Mouse (Mus musculus) lung, adult 2 months (tissue): ENCODE measurements around the gene Lmo1. TPM values are rescaled to one million over a fixed set of nuclear protein-coding genes. Genes with fewer than 3 reads are reported as not detected.

Experiments used
- DNase-seq: peaks from one replicate; pipeline ENCODE4 v3.0.0; 2022
- H3K4me1 ChIP-seq: fragments of 200-500 bp; 2 replicates; pipeline ENCODE4 v1.6.1; 2011; ENCODE audit warnings: low read length; ENCODE audit not compliant: control insufficient read depth, insufficient read depth
- H3K4me3 ChIP-seq: fragments of 200-500 bp; replicated peaks from 2 replicates; pipeline ENCODE3; 2011; ENCODE audit warnings: low read depth, mild to moderate bottlenecking, control low read depth, low read length; ENCODE audit errors: extremely low read depth
- CTCF ChIP-seq: fragments of 200-500 bp; IDR thresholded peaks from 2 replicates; pipeline ENCODE4 v1.5.1; 2011; ENCODE audit warnings: mild to moderate bottlenecking, low read length, control low read depth; ENCODE audit not compliant: insufficient read depth
- POLR2A ChIP-seq: fragments of 200-500 bp; IDR thresholded peaks from 2 replicates; pipeline ENCODE4 v1.6.1; 2011; ENCODE audit warnings: low read depth, mild to moderate bottlenecking, control low read depth, low read length, borderline replicate concordance; ENCODE audit errors: extremely low read depth
- WGBS: fragments of 180-500 bp; shearing (Covaris S2); methylation state at CpG from one replicate; pipeline ENCODE4 v1.1.7; 2018; 5-methylcytosine and 5-hydroxymethylcytosine counted together
- polyA plus RNA-seq: library from polyadenylated mRNA; depleted of rRNA; stranded (reverse); fragments of >200 nt; gene quantifications from 2 replicates; pipeline ENCODE4 v1.2.3, GENCODE M21; 2012; rRNA removed

Gene Lmo1
- polyA plus RNA-seq: 7.5 and 8.7 TPM in 2 replicates

- H3K4me1 ChIP-seq: peaks cover 2% of the 10 kb centered on the region; the same call in 1 of the 2 replicates
- no peak for TF ChIP-seq POLR2A
- TF ChIP-seq CTCF: no peak
- WGBS: 3% methylated on average over 67 of the region's 67 CpGs
- H3K4me3 ChIP-seq: peak within 1 kb of the TSS; percentile 31
- DNase-seq: peak; percentile 20
Observed at GRCm38 (mm10) chr7:109174949-109175669, at the start of gene Lmo1. Gene Lmo1, minus strand, starts transcription at chr7:109175207.

- DNase-seq: no peak
- WGBS: 69% methylated on average over 15 of the region's 15 CpGs
Observed at GRCm38 (mm10) chr7:109221716-109222110, 46.7 kb upstream of the Lmo1 start.

GRCm38 (mm10) chr7:109220766-109221715 is 46.0 kb upstream of the Lmo1 start:
- DNase-seq: no peak
- TF ChIP-seq POLR2A (no peak), CTCF (no peak)
- H3K4me3 ChIP-seq: no peak overlapping the region
- no peaks in the 10 kb centered on the region for H3K4me1 ChIP-seq
- WGBS: 81% methylated on average over 20 of the region's 20 CpGs

More at GRCm38 (mm10) chr7:109221716-109222110, 46.7 kb upstream of the Lmo1 start:
- TF ChIP-seq POLR2A: no peak
- no peak for TF ChIP-seq CTCF
- Histone ChIP-seq H3K4me1 (no peaks in the 10 kb centered on the region), H3K4me3 (no peak overlapping the region)

- 57% methylated on average over 4 of the region's 4 CpGs for WGBS
- TF ChIP-seq POLR2A: no peak
- no peak for TF ChIP-seq CTCF
- Histone ChIP-seq H3K4me3 (no peak overlapping the region), H3K4me1 (no peaks in the 10 kb centered on the region)
- no peak for DNase-seq
Observed at GRCm38 (mm10) chr7:109220026-109220425, 45.0 kb upstream of the Lmo1 start.

GRCm38 (mm10) chr7:109218977-109219271 is 43.9 kb upstream of the Lmo1 start:
- Histone ChIP-seq H3K4me1 (no peaks in the 10 kb centered on the region), H3K4me3 (no peak overlapping the region)
- WGBS: 46% methylated on average over 5 of the region's 5 CpGs
- TF ChIP-seq CTCF: no peak
- TF ChIP-seq POLR2A: no peak
- DNase-seq: no peak

- peak; percentile 56 for DNase-seq
- TF ChIP-seq POLR2A (no peak), CTCF (peak; percentile 77)
- Histone ChIP-seq H3K4me1 (no peaks in the 10 kb centered on the region), H3K4me3 (no peak overlapping the region)
- 92% methylated on average over 2 of the region's 2 CpGs for WGBS
Observed at GRCm38 (mm10) chr7:109218130-109218976, 43.3 kb upstream of the Lmo1 start.

GRCm38 (mm10) chr7:109209804-109210203 is 34.8 kb upstream of the Lmo1 start:
- H3K4me3 ChIP-seq: no peak overlapping the region
- H3K4me1 ChIP-seq: no peaks in the 10 kb centered on the region
- WGBS: 53% methylated on average over 2 of the region's 2 CpGs
- no peak for DNase-seq
- no peak for TF ChIP-seq POLR2A
- TF ChIP-seq CTCF: no peak

- DNase-seq: no peak
- TF ChIP-seq CTCF (no peak), POLR2A (no peak)
- WGBS: 81% methylated on average over 4 of the region's 4 CpGs
- no peaks in the 10 kb centered on the region for H3K4me1 ChIP-seq
- H3K4me3 ChIP-seq: no peak overlapping the region
Observed at GRCm38 (mm10) chr7:109207811-109208210, 32.8 kb upstream of the Lmo1 start.

- no peak for DNase-seq
- WGBS: 25% methylated on average over 2 of the region's 2 CpGs
- H3K4me1 ChIP-seq: no peaks in the 10 kb centered on the region
- no peak overlapping the region for H3K4me3 ChIP-seq
- TF ChIP-seq CTCF: no peak
- no peak for TF ChIP-seq POLR2A
Observed at GRCm38 (mm10) chr7:109206358-109206757, 31.4 kb upstream of the Lmo1 start.

GRCm38 (mm10) chr7:109203140-109203539 is 28.1 kb upstream of the Lmo1 start:
- TF ChIP-seq POLR2A (no peak), CTCF (no peak)
- no peak for DNase-seq
- WGBS: 60% methylated on average over 3 of the region's 3 CpGs
- Histone ChIP-seq H3K4me1 (no peaks in the 10 kb centered on the region), H3K4me3 (no peak overlapping the region)
